Mouse (Mus musculus) inflammation-experienced regulatory T-cells, adult 6 months (primary cell): Measurements from ENCODE around the gene Cbfa2t2. TPM values are rescaled to one million over a fixed set of nuclear protein-coding genes. Genes with fewer than 3 reads are reported as not detected.

Experiments used
- ATAC-seq: one replicate; pipeline ENCODE4 v1.8.0; 2017
- polyA plus RNA-seq, 3 experiments: library from polyadenylated mRNA; unstranded; fragments of 100-300 nt; shearing (Covaris generic); gene quantifications; one replicate each; pipeline ENCODE4 v1.2.1; 2017

Gene Cbfa2t2
- polyA plus RNA-seq, 3 experiments from 2014 or later, result 18.9 to 26.6 (median 25.6) TPM

- ATAC-seq, result no peak
These were observed 102.4 kb downstream of the Cbfa2t2 start for GRCm38 (mm10) chr2:154538710-154539109.

DNA sequence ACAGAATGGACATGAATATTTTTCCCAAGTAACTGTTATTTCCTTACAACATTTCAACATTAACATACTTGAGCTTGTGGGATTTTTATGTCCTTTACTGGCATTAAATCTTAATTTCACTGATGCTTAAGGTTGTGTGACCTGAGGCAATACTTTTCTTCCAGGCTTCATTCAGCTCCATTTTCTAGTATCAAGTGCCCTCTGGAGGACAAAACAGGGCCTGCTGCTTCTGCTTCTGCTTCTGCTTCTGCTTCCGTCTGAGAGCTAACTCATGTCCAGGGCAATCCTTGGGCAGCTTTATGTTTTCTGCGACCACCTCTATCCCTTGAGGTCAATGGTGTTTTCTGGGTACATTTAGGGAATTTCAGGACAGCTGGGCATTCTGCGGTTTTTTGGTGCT lies 103.4 kb downstream of the Cbfa2t2 start:
- no peak for ATAC-seq

GRCm38 (mm10) chr2:154541630-154542029 lies 105.3 kb downstream of the Cbfa2t2 start:
- ATAC-seq, result no peak

- no peak for ATAC-seq
These were observed 107.5 kb downstream of the Cbfa2t2 start for GRCm38 (mm10) chr2:154543567-154544347.

DNA sequence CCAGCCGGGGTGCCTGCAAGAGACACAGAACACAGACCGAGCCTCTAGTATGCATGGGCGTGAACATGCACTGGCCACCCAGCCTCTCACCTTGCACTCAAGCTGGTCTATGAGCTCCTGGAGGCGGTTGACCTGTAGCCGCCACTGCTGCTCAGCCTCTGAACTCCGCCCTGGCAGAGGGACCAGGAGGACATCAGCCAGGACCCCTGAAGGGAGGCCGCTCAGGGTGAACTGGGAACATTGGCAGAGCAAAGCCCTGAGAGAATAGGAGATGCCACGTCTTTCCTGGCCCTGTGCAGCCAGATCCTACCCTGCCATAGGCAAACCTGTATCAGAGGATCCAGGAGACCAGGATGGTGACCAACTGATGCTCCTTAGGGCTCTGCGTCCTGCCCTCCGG lies 110.4 kb downstream of the Cbfa2t2 start, which contains the start of gene 1700003F12Rik:
TSS of gene 1700003F12Rik (plus strand) at position 375 of the 400 bp plus-strand sequence.
- no peak for ATAC-seq

- ATAC-seq, result no peak
These were observed 112.4 kb downstream of the Cbfa2t2 start for GRCm38 (mm10) chr2:154548688-154549087.

DNA sequence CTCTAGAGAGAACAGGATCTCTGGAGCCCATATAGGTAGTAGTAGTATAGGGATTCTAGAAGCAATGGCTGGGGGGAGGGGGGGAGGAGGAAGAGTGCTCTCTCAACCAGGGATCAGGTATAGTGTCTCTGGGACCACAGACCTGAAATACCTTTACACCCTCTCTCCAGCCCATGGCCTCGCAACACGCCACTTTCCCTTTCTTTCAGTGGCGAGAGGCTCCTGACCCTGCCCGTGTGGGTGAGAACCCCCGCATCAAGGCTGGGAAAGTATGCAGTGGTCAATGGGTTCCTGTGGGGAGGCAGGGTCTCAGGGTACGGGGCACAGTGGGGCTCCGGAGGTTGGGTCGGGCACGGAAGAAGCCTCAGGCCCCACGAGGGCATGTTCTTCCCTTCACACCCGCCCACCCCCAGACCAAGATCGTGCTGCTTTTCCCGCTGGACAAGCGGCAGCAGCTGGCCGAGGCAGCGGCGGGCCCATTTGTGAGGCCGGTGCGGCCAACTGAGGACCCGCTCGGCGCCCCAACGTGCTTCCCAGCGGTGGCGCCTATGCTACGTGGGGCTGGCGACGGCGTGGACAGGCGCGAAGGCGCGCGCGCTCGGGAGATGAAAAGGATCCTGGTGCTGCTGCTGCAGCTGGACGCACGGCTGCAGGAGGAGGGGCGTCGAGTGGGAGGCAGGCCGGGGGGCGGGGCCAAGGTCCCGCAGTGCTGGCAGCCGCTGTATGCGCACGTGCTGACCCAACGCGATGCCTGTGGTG lies 113.0 kb downstream of the Cbfa2t2 start:
- no peak for ATAC-seq

- no peak for ATAC-seq
These were observed 113.6 kb downstream of the Cbfa2t2 start for GRCm38 (mm10) chr2:154549886-154550189.

DNA sequence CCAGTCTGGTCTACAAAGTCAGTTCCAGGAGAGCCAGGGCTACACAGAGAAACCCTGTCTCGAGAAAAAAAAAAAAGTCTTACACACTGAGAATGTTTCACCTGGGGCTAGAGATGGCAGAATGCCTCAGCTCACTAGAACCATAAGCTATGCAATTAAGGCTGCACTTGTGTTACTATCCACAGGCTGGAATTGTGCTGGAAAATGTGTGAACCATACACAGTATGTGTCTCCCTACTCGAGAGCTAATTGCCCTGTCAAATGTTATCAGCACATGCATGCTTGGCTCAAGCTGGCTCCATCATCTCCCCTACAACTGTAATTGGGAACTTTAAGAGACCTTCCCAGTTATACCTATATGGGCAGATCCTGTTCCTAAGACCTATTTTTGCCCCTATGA lies 114.7 kb downstream of the Cbfa2t2 start:
- ATAC-seq, result no peak

DNA sequence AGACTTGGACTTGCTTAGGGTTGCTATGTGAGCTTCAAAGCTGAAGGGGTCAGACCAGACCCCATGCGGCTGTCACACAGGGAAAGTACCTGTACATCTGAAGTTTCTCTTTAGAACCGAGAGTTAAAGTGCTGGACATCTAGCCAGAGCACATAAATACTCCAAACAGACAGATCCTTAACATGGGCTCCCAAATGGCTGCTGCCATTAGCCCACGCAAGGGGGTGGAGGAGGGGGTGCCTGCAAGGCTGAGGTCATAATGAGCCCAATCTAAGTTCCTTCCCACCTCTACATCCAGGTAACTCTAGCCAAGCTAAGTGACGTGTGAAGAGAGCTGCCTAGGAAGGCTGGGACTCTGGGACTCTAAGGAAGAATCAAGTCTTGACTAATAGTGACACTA lies 115.2 kb downstream of the Cbfa2t2 start, which contains the start of gene Actl10:
TSS of gene Actl10 (plus strand) at position 301 of the 400 bp plus-strand sequence.
- no peak for ATAC-seq

DNA sequence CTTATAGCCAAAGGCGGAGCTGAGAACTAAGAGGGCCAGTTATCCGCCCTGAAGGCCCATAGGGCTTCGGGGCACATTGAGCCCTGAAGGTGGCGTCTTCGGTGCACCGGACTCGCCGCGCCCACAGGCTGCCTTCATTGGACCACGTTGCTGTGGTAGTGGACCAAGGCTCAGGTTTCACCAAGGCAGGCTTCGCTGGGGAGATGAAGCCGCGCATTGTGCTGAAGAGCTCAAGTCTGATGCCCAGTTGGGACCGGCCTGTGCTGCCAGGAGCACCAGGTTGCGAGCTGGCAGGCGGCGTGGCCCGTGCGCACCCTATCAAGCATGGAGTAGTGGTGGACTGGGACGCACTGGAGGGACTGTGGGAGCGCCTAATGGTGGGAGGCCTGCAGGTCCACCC lies 115.6 kb downstream of the Cbfa2t2 start:
- no peak for ATAC-seq

- ATAC-seq, result peak; percentile 61
These were observed 116.2 kb downstream of the Cbfa2t2 start for GRCm38 (mm10) chr2:154552424-154552907.

GRCm38 (mm10) chr2:154555235-154555634 lies 119.0 kb downstream of the Cbfa2t2 start:
- ATAC-seq, result no peak

DNA sequence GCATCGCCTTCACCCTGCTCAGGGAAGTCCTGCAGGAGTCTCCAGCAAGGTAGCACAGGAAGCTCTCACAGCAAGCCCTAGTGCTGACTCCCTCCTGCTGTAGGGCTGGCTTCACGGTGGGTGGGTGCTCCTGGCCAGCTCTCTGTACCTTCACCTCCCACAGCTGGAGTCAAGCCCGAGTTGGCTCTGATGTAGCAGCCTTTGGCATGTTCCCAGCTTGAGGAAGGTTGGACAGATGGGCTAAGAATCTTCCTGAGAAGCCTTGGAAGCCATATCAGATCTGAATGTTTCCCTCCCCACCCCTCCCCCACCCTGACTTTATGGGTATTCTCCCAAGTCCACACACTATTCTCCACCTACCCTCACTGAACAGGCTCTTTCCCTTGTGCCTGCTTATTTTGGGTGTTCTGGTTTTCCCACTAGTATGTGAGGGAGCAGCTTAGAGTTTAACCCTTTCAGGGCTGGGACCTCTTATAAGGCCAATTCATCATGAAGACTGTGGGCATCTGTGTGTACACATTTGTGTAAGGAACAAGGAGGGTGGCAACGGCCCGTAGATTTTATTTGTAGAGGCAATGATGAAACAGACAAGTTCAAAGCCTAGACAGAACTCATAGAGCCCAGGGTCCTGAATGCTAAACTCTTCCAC lies 121.0 kb downstream of the Cbfa2t2 start:
- no peak for ATAC-seq

DNA sequence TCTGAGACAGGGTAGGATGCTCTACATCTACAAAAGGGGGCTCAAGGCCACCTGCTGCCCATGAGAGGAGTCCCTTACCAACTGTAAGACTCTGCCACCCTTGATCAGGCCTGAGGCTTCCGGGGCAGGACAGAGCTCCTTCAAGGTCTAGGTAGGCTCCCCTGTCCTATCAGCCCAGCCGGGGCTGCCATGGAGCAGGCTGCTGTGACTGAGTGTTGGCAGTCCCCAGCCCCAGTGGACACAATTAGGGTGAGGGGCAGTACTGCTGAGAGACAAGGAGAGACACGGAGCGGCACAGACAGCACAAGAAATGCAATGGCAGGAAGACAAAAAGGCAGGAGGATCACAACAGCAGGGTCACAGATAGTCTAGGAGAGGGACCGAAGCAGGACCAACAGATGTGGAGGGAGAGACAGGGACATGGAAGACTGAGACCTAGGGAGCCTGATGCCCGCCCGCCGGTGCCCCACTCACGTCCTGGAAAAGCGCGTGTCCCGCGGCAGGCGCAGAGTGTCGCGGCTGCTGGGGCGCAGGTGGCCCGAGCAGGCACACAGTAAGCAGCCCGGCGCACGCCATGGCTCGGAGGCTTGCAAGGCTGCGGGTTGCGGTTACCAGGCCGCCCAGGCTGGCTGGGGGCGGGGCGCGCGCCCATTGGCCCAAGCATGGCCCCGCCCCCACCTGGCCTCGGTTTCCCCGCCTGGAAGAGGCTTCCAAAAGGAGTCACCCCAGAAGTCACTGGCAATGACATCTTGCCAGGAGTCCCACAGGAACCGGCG lies 122.2 kb downstream of the Cbfa2t2 start, which contains the start of gene Necab3:
TSS of gene Necab3 (minus strand) at position 627 of the 776 bp plus-strand sequence.
- ATAC-seq, result no peak

DNA sequence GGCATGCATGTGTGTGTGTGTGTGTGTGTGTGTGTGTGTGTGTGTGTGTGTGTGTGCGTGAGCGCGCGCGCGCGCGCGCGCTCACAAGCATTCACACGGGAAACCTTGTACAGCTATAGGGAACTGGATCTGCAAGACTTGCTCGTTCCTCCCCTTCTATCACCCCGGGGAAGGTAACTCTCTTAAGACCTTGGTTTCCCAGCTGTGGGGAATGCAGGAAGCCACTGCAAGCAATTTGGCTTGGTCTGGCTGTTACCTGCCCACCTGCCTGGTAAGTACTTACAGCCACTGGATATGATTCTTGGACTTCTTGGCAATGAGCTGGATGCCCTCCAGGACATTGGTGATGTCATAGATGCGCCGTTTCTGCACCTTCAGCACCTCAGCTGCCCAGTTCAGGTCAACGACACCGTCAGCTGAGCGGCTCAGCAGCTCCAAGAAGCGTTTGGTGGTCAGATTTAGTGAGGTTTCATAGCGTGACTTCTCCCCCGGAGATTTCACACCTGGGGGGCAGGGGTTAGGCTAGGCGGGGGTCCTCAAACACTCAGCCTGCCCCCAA lies 127.4 kb downstream of the Cbfa2t2 start:
- no peak for ATAC-seq

GRCm38 (mm10) chr2:154565562-154565961 lies 129.3 kb downstream of the Cbfa2t2 start:
- no peak for ATAC-seq

DNA sequence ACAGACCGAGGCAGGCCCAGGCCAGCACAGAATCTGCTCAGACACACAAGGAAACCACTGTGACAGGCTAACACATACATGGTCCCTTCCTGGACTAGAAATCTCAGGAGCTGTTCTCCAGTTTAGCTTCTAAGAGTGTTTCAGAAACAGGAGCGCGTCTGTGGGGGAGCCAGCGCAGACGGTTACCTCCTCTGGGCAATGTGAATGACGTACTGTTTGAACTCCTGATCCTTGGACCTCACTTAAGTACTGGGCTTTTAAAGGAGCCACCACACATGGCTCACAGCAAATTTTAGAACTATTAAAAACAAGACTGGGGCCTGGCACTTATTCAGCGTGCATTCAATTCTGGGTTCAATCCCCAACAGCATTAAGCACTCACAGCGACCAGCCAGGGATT lies 130.4 kb downstream of the Cbfa2t2 start:
- no peak for ATAC-seq

GRCm38 (mm10) chr2:154567766-154568165 lies 131.5 kb downstream of the Cbfa2t2 start:
- no peak for ATAC-seq

GRCm38 (mm10) chr2:154568329-154569070 lies 132.2 kb downstream of the Cbfa2t2 start:
- no peak for ATAC-seq

DNA sequence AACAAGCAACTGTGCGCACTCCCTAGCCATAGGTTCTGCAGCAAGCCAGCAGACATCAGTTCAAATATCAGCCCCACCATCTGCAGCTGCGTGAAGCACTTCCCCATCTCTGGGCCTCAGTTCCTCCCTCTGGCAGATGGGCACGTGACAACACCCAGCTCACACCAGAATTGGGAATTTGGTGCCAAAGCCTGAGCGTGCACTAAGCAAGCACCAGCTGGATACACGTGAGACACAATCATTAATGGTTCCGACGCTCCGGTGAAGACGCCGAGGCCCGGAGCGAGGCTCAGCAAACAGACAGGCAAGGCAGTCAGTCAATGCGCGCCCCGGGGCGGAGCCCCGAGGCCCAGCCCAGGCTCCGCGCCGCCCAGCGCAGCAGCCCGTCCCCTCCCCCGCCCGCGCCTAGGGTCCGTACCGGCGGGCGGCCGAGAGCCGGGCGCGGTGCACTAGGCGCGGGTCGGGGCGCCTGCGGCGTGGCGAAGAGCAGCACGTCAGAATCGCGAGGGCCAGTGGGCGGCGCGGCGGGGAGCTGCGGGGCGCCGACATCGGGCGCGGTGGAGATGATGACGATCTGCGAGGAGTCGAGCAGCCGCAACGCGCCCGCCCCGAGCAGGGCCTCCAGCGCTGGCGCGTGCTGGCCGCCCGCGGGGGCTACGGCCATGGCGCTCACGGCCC lies 132.9 kb downstream of the Cbfa2t2 start:
- ATAC-seq, result peak; percentile 35
